Mouse (Mus musculus): ENCODE results near the gene Ak1. TPM values are rescaled to one million over a fixed set of nuclear protein-coding genes. Genes with fewer than 3 reads are reported as not detected.

Ak1 gene
- polyA plus RNA-seq, 1 experiment from 2014 or later, result 179 TPM

- Histone ChIP-seq H3K27ac (0 out of 2 replicates have a peak overlapping the region, but pooled peaks have one; percentile 10), H3K36me3 (peaks cover 66% of the 10 kb centered on the region)
These were observed 51.8 kb downstream of the Ak1 start for GRCm38 (mm10) chr2:32673176-32673917.

GRCm38 (mm10) chr2:32676821-32677220 lies 55.3 kb downstream of the Ak1 start:
- no peak for DNase-seq (ENCODE audit: low spot score)
- no peak overlapping the region for H3K27ac ChIP-seq
- WGBS, result 84% methylated on average over 3 of the region's 3 CpGs
- no peaks in the 10 kb centered on the region for H3K27me3 ChIP-seq (ENCODE audit: insufficient read depth, poor library complexity, severe bottlenecking)
- peaks cover 65% of the 10 kb centered on the region for H3K36me3 ChIP-seq
- H3K4me1 ChIP-seq, result peaks cover 46% of the 10 kb centered on the region
- H3K4me3 ChIP-seq, result no peak overlapping the region
- H3K9me3 ChIP-seq, result no peaks in the 10 kb centered on the region

More at GRCm38 (mm10) chr2:32673176-32673917, 51.8 kb downstream of the Ak1 start:
- H3K4me3 ChIP-seq, result no peak overlapping the region
- no peaks in the 10 kb centered on the region for H3K27me3 ChIP-seq (ENCODE audit: insufficient read depth, poor library complexity, severe bottlenecking)
- H3K4me1 ChIP-seq, result peaks cover 29% of the 10 kb centered on the region
- no peak for DNase-seq (ENCODE audit: low spot score)
- WGBS, result 82% methylated on average over 16 of the region's 16 CpGs
- H3K9me3 ChIP-seq, result no peaks in the 10 kb centered on the region

- no peak for DNase-seq (ENCODE audit: low spot score)
- no peaks in the 10 kb centered on the region for H3K9me3 ChIP-seq
- 86% methylated on average over 7 of the region's 7 CpGs for WGBS
- peaks cover 40% of the 10 kb centered on the region for H3K4me1 ChIP-seq
- peaks cover 67% of the 10 kb centered on the region for H3K36me3 ChIP-seq
- no peak overlapping the region for H3K27ac ChIP-seq
- H3K27me3 ChIP-seq (ENCODE audit: insufficient read depth, poor library complexity, severe bottlenecking), result no peaks in the 10 kb centered on the region
- H3K4me3 ChIP-seq, result no peak overlapping the region
These were observed 56.1 kb downstream of the Ak1 start for GRCm38 (mm10) chr2:32677683-32678082.

GRCm38 (mm10) chr2:32680051-32680451 lies 58.5 kb downstream of the Ak1 start:
- Histone ChIP-seq H3K9me3 (no peaks in the 10 kb centered on the region), H3K36me3 (peaks cover 68% of the 10 kb centered on the region), H3K4me3 (peak overlapping the region; percentile 4; the same call in 1 of the 2 replicates), H3K27ac (peak overlapping the region; percentile 80), H3K4me1 (peaks cover 31% of the 10 kb centered on the region), H3K27me3 (ENCODE audit: insufficient read depth, poor library complexity, severe bottlenecking) (no peaks in the 10 kb centered on the region)
- 29% methylated on average over 7 of the region's 7 CpGs for WGBS
- DNase-seq (ENCODE audit: low spot score), result no peak

- DNase-seq (ENCODE audit: low spot score), result no peak
- Histone ChIP-seq H3K27me3 (ENCODE audit: insufficient read depth, poor library complexity, severe bottlenecking) (no peaks in the 10 kb centered on the region), H3K4me3 (no peak overlapping the region), H3K27ac (peak overlapping the region; percentile 80), H3K36me3 (peaks cover 70% of the 10 kb centered on the region), H3K4me1 (peaks cover 31% of the 10 kb centered on the region), H3K9me3 (no peaks in the 10 kb centered on the region)
- 91% methylated on average over 19 of the region's 19 CpGs for WGBS
These were observed 59.5 kb downstream of the Ak1 start for GRCm38 (mm10) chr2:32680961-32681650.

- H3K4me3 ChIP-seq, result no peak overlapping the region
- 70% methylated on average over 6 of the region's 6 CpGs for WGBS
- H3K27ac ChIP-seq, result peak overlapping the region; percentile 80
- no peaks in the 10 kb centered on the region for H3K9me3 ChIP-seq
- H3K27me3 ChIP-seq (ENCODE audit: insufficient read depth, poor library complexity, severe bottlenecking), result no peaks in the 10 kb centered on the region
- H3K36me3 ChIP-seq, result peaks cover 75% of the 10 kb centered on the region
- DNase-seq (ENCODE audit: low spot score), result no peak
- peaks cover 33% of the 10 kb centered on the region for H3K4me1 ChIP-seq
These were observed 60.2 kb downstream of the Ak1 start for GRCm38 (mm10) chr2:32681754-32682153.

- Histone ChIP-seq H3K9me3 (no peaks in the 10 kb centered on the region), H3K27me3 (ENCODE audit: insufficient read depth, poor library complexity, severe bottlenecking) (no peaks in the 10 kb centered on the region), H3K27ac (peak overlapping the region; percentile 5; the same call in 1 of the 2 replicates), H3K36me3 (peaks cover 78% of the 10 kb centered on the region), H3K4me3 (no peak overlapping the region), H3K4me1 (peaks cover 34% of the 10 kb centered on the region)
- WGBS, result 82% methylated on average over 14 of the region's 14 CpGs
- DNase-seq (ENCODE audit: low spot score), result no peak
These were observed 61.3 kb downstream of the Ak1 start for GRCm38 (mm10) chr2:32682721-32683417.

GRCm38 (mm10) chr2:32683701-32684100 lies 62.1 kb downstream of the Ak1 start:
- Histone ChIP-seq H3K4me3 (no peak overlapping the region), H3K27ac (no peak overlapping the region), H3K9me3 (no peaks in the 10 kb centered on the region), H3K36me3 (peaks cover 79% of the 10 kb centered on the region), H3K4me1 (peaks cover 32% of the 10 kb centered on the region), H3K27me3 (ENCODE audit: insufficient read depth, poor library complexity, severe bottlenecking) (no peaks in the 10 kb centered on the region)
- DNase-seq (ENCODE audit: low spot score), result no peak
- 92% methylated on average over 10 of the region's 10 CpGs for WGBS

MicroRNAs within 50 kb of the gene (microRNA counts, 519-probe panel; counts per million panel counts)
- microRNA mmu-miR-1954, result not detected

Small RNA genes within 50 kb of the gene (microRNA-seq; reads per million reads assigned to microRNA genes)
- gene Gm47291 (not detected), gene Mir1954 (not detected)

Other genes starting within 250 kb of the Ak1 start
- 41.2 and 50.5 TPM in 2 replicates for gene 1110008P14Rik, start 239.8 kb upstream of the Ak1 start, polyA plus RNA-seq (2016; fragmentation: Nextera tagmentation; extraction: Ambion mirVana)
- not detected in 2 replicates for gene Lcn2, start 233.5 kb upstream of the Ak1 start, polyA plus RNA-seq (2016; fragmentation: Nextera tagmentation; extraction: Ambion mirVana)
- gene Ptges2, start 225.9 kb upstream of the Ak1 start, polyA plus RNA-seq (2016; fragmentation: Nextera tagmentation; extraction: Ambion mirVana), result 34.4 and 46.6 TPM in 2 replicates
- 5.4 and 5.5 TPM in 2 replicates for gene Naif1, start 171.3 kb upstream of the Ak1 start, polyA plus RNA-seq (2016; fragmentation: Nextera tagmentation; extraction: Ambion mirVana)
- 17.0 and 17.3 TPM in 2 replicates for gene Slc25a25, start 170.3 kb upstream of the Ak1 start, polyA plus RNA-seq (2016; fragmentation: Nextera tagmentation; extraction: Ambion mirVana)
- 5.9 and 8.3 TPM in 2 replicates for gene Fam102a, start 86.4 kb upstream of the Ak1 start, polyA plus RNA-seq (2016; fragmentation: Nextera tagmentation; extraction: Ambion mirVana)
- 87.4 and 92.5 TPM in 2 replicates for gene Dpm2, start 50.9 kb upstream of the Ak1 start, polyA plus RNA-seq (2016; fragmentation: Nextera tagmentation; extraction: Ambion mirVana)
- 0.43 and 1.1 TPM in 2 replicates for gene Pip5kl1, start 47.0 kb upstream of the Ak1 start, polyA plus RNA-seq (2016; fragmentation: Nextera tagmentation; extraction: Ambion mirVana)
- 0.09 and 0.15 TPM in 2 replicates for gene 9430097D07Rik, start 46.1 kb upstream of the Ak1 start, polyA plus RNA-seq (2016; fragmentation: Nextera tagmentation; extraction: Ambion mirVana)
- 39.8 and 49.0 TPM in 2 replicates for gene St6galnac4, start 34.7 kb upstream of the Ak1 start, polyA plus RNA-seq (2016; fragmentation: Nextera tagmentation; extraction: Ambion mirVana)
- gene St6galnac6, start 22.0 kb upstream of the Ak1 start, polyA plus RNA-seq (2016; fragmentation: Nextera tagmentation; extraction: Ambion mirVana), result 25.1 and 28.4 TPM in 2 replicates
- gene Eng, start 24.8 kb downstream of the Ak1 start, polyA plus RNA-seq (2016; fragmentation: Nextera tagmentation; extraction: Ambion mirVana), result 87.1 and 149 TPM in 2 replicates
- gene Fpgs, start 82.4 kb downstream of the Ak1 start, polyA plus RNA-seq (2016; fragmentation: Nextera tagmentation; extraction: Ambion mirVana), result 24.7 and 34.8 TPM in 2 replicates
- 89.1 and 115 TPM in 2 replicates for gene Cdk9, start 91.3 kb downstream of the Ak1 start, polyA plus RNA-seq (2016; fragmentation: Nextera tagmentation; extraction: Ambion mirVana)
- 34.8 and 35.4 TPM in 2 replicates for gene Sh2d3c, start 99.3 kb downstream of the Ak1 start, polyA plus RNA-seq (2016; fragmentation: Nextera tagmentation; extraction: Ambion mirVana)
- gene 6330409D20Rik, start 119.3 kb downstream of the Ak1 start, polyA plus RNA-seq (2016; fragmentation: Nextera tagmentation; extraction: Ambion mirVana), result 0.28 TPM in 1 of 2 replicates, not detected in the other
- gene Tor2a, start 135.5 kb downstream of the Ak1 start, polyA plus RNA-seq (2016; fragmentation: Nextera tagmentation; extraction: Ambion mirVana), result 46.2 and 57.2 TPM in 2 replicates
- 0.29 and 0.52 TPM in 2 replicates for gene Ttc16, start 153.9 kb downstream of the Ak1 start, polyA plus RNA-seq (2016; fragmentation: Nextera tagmentation; extraction: Ambion mirVana)
- 5.1 and 5.6 TPM in 2 replicates for gene Ptrh1, start 154.0 kb downstream of the Ak1 start, polyA plus RNA-seq (2016; fragmentation: Nextera tagmentation; extraction: Ambion mirVana)
- gene Cfap157, start 162.7 kb downstream of the Ak1 start, polyA plus RNA-seq (2016; fragmentation: Nextera tagmentation; extraction: Ambion mirVana), result 0.78 and 1.2 TPM in 2 replicates
- 19.1 and 21.6 TPM in 2 replicates for gene Stxbp1, start 225.5 kb downstream of the Ak1 start, polyA plus RNA-seq (2016; fragmentation: Nextera tagmentation; extraction: Ambion mirVana)